Mouse (Mus musculus) activated CD4-positive, CD25-positive, alpha-beta regulatory T cell, adult 4 months (primary cell): ENCODE data around the gene 1700122O11Rik. TPM values are rescaled to one million over a fixed set of nuclear protein-coding genes. Genes with fewer than 3 reads are reported as not detected.

Source experiments
- ATAC-seq: one replicate; pipeline ENCODE4 v1.8.0; 2017
- polyA plus RNA-seq, 2 experiments: library from polyadenylated mRNA; unstranded; fragments of 100-300 nt; shearing (Covaris generic); gene quantifications; one replicate each; pipeline ENCODE4 v1.2.1; 2017

1700122O11Rik gene
- polyA plus RNA-seq, 2 experiments from 2014 or later: not detected

DNA sequence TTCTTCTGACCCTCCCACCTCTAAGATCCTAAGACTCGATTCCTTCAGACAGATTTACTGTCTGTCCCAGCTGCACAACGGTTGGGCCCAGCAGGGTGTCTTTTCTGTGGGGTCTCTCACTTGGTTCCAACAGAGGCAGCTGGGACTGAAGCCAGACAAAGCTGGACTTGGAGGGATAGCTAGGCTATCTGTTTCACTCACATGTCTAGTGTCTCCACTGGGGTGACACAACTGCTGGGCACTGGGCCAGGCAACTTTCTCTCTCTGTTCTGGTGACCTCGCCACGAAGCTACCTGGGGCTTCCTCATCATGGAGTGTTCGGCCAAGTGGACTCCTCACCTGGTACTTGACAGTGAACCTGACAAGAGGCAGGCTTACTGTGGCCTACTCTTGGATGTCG, 10.4 kb downstream of the 1700122O11Rik start:
- no peak for ATAC-seq

DNA sequence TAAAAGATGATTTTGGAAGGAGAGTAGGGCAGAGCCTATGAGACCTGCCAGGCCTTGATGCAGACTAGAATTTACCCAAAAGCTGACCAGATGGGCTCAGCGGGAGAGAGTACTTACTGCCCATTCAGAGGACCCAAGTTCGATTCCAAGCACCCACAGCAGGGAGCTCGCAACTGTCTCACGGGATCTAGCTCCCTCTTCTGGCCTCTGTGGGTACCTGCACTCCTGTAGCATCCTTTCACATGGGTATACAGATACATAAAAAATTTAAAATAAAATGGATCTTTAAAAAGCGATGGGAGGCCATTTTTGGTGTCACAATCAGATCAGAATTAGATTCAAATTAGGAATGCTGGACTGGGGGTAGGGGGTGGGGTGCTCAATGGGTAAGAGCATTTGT, 11.1 kb downstream of the 1700122O11Rik start:
- ATAC-seq: no peak

GRCm38 (mm10) chr17:48024045-48024444, 14.0 kb downstream of the 1700122O11Rik start:
- no peak for ATAC-seq

DNA sequence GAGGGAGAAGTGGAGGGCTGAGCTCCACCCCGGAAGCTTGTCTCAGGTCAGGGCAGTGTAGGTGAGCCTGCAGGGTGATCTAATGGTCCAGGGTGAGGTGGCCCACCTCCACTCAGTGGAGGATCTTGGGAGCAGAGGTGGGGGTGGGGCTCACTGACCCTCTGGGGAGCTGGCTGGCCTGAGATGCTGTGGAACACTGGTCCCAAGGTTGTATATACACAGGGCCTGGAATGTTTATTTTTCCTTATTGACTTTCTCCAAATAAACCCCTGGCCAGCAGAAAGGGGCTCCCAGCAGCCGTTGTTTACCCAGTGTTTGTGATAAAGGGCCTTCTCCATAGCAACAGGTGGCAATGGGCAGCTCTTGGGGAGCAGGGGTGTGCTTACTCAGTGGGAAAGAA, 18.5 kb downstream of the 1700122O11Rik start:
- ATAC-seq: no peak

DNA sequence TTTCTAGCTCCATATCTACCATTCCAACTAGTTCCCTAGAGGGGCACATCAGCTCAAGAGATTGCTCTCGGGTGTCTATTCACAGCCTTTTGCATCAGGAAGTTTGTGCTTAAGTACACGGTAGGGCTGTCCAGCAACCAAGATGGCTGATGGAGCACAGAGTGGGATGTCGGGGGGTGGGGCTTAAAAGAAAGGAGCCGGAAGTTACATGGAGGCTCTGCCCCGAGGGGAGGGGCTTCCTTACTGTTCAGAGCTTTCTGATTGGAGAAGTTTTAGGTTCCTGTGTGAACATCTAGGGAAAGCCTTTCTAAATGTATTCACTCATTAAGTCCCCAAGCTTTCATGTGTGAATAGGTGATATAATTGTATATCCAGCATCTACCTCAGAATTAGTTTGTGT, 21.5 kb downstream of the 1700122O11Rik start:
- no peak for ATAC-seq

DNA sequence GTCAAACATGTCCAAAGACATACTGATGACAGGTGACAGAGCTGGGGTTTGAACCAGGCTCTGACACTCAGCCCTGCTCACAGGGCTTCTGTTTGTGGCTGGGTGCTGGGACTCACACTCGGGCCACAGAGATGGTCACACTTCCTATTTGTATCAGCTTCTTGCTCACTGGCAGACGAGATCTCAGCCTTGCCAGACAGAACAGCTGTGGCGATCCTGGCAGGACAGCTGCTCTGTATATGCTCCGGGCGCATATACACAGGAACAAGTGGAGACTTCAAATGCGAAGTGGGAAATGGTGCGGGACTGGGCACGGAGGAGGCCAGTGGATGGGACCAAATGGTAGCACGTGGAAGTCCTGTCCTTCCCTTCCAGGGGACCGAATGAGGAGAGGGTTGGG, 25.5 kb downstream of the 1700122O11Rik start:
- no peak for ATAC-seq

- ATAC-seq: no peak
These were observed 27.0 kb downstream of the 1700122O11Rik start for GRCm38 (mm10) chr17:48011105-48011504.

- ATAC-seq: no peak
These were observed 27.8 kb downstream of the 1700122O11Rik start for GRCm38 (mm10) chr17:48010283-48010682.

DNA sequence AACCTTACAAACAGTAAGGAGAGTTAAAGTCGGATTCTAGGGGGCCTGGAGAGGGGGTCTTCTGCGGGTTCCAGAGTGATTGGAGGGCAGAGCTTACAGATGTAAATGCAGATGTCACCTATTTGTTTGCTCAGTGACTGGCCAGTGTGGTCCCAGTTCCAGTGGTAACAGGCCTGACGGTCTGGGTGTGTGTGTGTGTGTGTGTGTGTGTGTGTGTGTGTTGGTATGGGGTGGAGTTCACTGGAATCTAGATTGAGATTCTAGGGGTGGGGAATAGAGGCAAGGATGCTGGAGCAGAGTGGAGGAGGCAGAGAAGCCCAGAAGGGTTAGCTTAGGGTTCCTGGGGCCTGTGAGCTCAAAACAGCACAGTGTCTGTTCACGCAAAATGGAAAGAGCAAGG, 32.3 kb downstream of the 1700122O11Rik start:
- ATAC-seq: no peak

DNA sequence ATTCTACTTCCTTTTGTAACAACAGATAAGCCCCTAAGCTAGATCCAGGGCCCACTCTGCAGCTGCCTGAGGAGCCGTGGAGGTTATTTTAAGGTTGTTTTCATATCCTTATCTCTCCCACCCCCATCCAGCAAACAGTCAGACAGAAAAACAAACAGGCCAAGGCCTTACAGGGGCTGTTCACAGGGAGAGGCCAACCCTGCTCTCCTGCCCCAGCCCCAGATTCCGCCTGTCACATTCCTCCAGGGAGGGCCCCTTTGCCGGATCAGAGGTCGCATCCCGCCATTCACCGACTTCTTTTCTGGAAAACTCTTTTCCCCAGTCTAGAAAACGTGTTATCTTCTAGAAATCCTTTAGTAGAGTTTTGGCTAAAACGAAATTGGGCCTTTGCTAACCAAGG, 33.0 kb downstream of the 1700122O11Rik start:
- no peak for ATAC-seq

- no peak for ATAC-seq
These were observed 33.5 kb downstream of the 1700122O11Rik start for GRCm38 (mm10) chr17:48004619-48005018.

DNA sequence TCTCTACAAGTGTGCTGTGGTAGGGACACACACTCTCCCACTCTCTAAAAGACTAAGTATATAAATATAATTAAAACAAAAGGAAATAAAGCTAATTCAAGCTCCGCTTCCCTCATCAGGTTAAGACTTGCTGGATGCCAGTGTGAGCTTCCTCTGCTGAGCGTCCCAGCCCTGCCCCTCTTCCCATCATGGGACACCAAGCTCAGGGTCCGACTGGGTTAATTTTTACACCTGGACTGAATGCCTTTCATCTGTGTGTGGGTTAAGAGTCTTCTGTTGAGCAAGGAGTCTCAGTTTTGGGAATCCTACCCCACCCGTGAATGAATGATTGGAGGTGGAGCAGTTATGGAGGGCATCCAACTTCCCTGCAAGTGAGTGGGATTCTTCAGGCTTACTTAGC, 35.6 kb downstream of the 1700122O11Rik start:
- no peak for ATAC-seq

GRCm38 (mm10) chr17:48001586-48002361, 36.3 kb downstream of the 1700122O11Rik start:
- peak; percentile 98 for ATAC-seq

DNA sequence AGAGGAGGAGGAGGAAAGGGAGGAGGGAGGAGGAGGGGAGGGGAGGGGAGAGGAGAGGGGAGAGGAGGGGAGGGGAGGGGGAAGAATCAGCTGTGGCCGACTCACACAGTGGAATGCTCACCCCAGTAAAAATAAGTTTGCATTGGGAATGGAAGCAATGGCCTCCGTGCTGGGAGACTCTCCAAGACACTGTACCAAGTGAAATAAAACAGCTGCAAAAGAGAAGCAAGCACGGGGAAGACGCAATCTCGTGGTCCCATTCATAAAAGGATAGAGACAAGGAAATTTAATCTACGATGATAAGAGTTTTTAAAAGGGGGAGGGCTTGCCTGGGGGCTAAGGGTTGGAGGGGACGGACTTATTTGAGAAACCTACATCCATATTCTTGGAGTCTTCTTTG, 36.9 kb downstream of the 1700122O11Rik start:
- no peak for ATAC-seq

GRCm38 (mm10) chr17:47999812-48000211, 38.3 kb downstream of the 1700122O11Rik start:
- ATAC-seq: no peak

DNA sequence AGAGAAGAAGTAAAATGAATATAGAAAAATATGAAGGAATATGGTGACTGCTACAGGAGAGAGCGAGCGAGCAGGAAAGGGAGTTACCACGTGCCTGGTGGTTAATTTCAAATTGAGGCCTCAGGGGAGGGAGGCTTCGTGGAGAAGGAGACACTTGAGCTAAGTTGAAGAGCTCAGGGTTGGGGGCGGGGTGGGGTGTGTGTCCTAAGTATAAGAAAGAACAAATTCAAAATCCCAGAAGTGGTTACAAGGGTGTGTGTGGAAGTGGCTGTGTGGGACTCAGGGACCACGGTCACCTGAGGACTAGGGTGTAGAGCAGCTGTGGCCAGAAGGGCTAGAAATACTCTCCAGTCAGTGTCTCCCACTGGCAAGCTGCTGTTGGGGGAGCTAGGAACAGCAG, 38.7 kb downstream of the 1700122O11Rik start:
- ATAC-seq: no peak

GRCm38 (mm10) chr17:47997806-47998205, 40.3 kb downstream of the 1700122O11Rik start:
- ATAC-seq: no peak

DNA sequence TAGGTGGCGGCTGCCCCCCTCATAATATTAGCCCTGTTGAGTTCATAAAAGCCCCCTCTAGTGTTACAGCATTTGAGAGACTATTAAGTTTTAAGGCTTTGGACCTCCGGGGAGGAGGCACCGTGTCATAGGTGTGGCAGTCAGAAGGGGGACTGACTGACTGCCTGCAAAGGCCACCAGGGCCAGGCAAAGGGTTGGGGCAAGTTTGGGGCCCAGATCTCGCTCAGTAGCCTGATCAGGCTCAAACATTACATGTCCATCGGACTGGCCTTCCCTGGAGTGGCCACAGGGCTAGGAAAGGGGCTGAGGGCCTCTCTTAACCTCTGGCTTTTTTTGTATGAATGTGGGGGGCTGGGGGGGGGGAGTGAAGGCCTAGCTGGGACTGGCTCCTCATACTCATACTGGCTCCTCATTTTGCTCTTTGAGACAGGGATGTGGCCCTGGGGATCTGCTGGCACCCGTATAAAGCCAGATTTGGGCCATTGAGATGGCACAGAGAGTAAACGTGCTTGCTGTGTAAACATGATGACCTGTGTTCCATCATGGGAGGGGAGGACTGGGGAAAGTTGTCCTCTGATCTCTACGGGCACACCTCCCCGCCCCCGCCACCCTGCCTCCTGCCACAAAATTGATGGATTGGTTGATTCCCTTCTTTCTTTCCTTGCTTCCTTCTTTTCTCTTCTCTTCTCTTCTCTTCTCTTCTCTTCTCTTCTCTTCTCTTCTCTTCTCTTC, 47.5 kb downstream of the 1700122O11Rik start:
- no peak for ATAC-seq

DNA sequence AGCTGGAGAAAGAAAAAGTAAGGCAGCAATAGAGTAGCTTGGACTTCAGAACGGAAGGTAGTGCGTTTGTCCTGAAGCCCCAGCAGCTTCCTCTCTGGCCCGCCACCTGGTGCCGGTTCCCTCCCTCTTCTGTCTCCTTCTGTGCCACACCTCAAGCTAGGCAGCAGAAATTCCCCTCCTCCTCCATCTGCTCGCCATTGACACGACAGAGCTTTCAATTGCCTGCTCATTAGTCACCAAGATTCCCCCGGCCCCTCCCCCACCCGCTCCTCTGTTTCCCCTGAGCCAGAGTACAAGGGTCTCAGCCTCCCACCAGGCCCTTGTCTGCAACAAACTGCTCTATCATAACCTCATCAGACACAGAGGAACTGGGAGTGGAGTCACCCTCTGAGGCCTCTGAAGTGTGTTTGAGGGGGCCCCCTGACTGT, 48.1 kb downstream of the 1700122O11Rik start:
- ATAC-seq: peak; percentile 54

- ATAC-seq: no peak
These were observed 49.3 kb downstream of the 1700122O11Rik start for GRCm38 (mm10) chr17:47988811-47989210.

DNA sequence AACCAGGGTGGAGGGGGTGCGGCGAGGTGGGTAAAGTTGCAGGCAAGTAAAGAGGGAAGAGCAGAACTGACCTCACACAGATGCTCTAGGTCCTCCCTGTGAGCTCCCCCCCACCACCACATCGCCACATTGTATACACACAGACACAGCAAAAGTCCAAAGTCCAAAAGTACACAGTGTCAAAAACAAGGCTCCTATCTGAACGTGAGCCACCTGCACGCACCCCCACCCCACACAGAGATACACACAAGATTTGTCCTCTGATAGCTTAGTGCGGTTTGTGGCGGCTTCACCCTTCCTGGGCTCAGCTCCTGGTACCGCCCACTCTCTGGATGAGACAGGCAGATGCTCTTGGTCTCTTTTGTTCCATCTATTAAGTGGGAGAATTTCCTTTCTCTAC, 50.0 kb downstream of the 1700122O11Rik start:
- no peak for ATAC-seq
